Mouse (Mus musculus) layer of hippocampus, postnatal 10 days (tissue): ENCODE data around the gene Rnf123. TPM values are rescaled to one million over a fixed set of nuclear protein-coding genes. Genes with fewer than 3 reads are reported as not detected.

Experiments
- DNase-seq, 2 experiments: peaks; one replicate each; pipeline ENCODE4 v3.0.0; 2021; ENCODE audit warnings: low spot score in 2 of 2
- total RNA-seq, 2 experiments: library from RNA; stranded (reverse); gene quantifications; 2 replicates each; pipeline ENCODE4 v1.2.3; 2021

Gene Rnf123
- total RNA-seq, 2 experiments from 2014 or later: 82.4 to 90.0 TPM

GRCm38 (mm10) chr9:108105549-108105863 lies 22.4 kb upstream of the Rnf123 start:
- no peak for DNase-seq

GRCm38 (mm10) chr9:108104766-108105548 lies 21.8 kb upstream of the Rnf123 start:
- no peak for DNase-seq

GRCm38 (mm10) chr9:108099619-108100018 lies 16.5 kb upstream of the Rnf123 start:
- DNase-seq: no peak

GRCm38 (mm10) chr9:108095949-108096712 lies 13.0 kb upstream of the Rnf123 start:
- DNase-seq: no peak

- peak; percentile 67 to 75 for DNase-seq
These were observed 12.4 kb upstream of the Rnf123 start for GRCm38 (mm10) chr9:108095518-108095917.

- DNase-seq: peak in 1 of 2 experiments; percentile 54
These were observed 11.9 kb upstream of the Rnf123 start for GRCm38 (mm10) chr9:108094998-108095411.

- peak; percentile 88 to 90 for DNase-seq
These were observed 11.2 kb upstream of the Rnf123 start, which contains the start of gene Apeh for GRCm38 (mm10) chr9:108094184-108094941. Gene Apeh, minus strand, starts transcription at chr9:108094606.

- DNase-seq: no peak
These were observed 10.4 kb upstream of the Rnf123 start for GRCm38 (mm10) chr9:108093586-108093985.

- no peak for DNase-seq
These were observed 7.5 kb upstream of the Rnf123 start for GRCm38 (mm10) chr9:108090611-108091120.

- no peak for DNase-seq
These were observed 2.1 kb upstream of the Rnf123 start for GRCm38 (mm10) chr9:108085261-108085660.

- DNase-seq: no peak
These were observed 415 bp upstream of the Rnf123 start for GRCm38 (mm10) chr9:108083561-108083960.

GRCm38 (mm10) chr9:108082549-108082948 lies 597 bp downstream of the Rnf123 start:
- DNase-seq: no peak

- no peak for DNase-seq
These were observed 3.0 kb downstream of the Rnf123 start, which contains the start of gene Mst1 for GRCm38 (mm10) chr9:108080168-108080567. Gene Mst1, plus strand, starts transcription at chr9:108080436.

GRCm38 (mm10) chr9:108073141-108073930 lies 9.8 kb downstream of the Rnf123 start:
- no peak for DNase-seq

- no peak for DNase-seq
These were observed 10.6 kb downstream of the Rnf123 start for GRCm38 (mm10) chr9:108072481-108072924.

GRCm38 (mm10) chr9:108071801-108072200 lies 11.3 kb downstream of the Rnf123 start:
- DNase-seq: no peak

GRCm38 (mm10) chr9:108069529-108069928 lies 13.6 kb downstream of the Rnf123 start:
- DNase-seq: no peak

- DNase-seq: no peak
These were observed 14.1 kb downstream of the Rnf123 start for GRCm38 (mm10) chr9:108069007-108069406.

- peak; percentile 90 to 91 for DNase-seq
These were observed 15.2 kb downstream of the Rnf123 start for GRCm38 (mm10) chr9:108067900-108068299.

GRCm38 (mm10) chr9:108067199-108067598 lies 15.9 kb downstream of the Rnf123 start:
- DNase-seq: no peak
